Mouse (Mus musculus) layer of hippocampus, adult 9-10 months (tissue): ENCODE results near the gene Acap2.

Experiments
- DNase-seq: peaks from one replicate; pipeline ENCODE4 v3.0.0; 2022; ENCODE audit warnings: low spot score

The Acap2 gene

DNA sequence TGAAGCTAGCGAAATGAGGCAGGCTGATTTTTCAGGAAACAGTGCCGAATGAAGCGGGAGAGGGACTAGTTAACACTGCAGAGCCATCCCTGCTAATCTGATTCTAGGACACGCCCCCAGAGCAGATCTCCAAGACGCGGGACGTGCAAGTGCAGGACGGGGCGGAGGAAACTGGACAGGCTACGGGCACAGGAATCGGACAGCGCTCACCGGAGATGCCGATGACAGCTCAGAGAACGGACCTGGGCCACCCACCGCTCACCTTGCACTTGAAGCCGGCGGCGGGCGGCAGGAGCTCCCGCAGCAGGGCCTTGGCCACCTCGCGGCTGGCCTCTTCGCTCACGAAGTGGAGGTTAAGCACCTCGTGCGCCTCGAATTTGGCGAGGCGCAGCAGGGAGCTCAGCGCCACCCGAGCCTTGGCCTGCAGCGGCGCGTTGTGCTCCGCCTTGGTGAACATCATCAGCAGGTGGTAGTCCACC, 120.4 kb downstream of the Acap2 start:
- no peak for DNase-seq

DNA sequence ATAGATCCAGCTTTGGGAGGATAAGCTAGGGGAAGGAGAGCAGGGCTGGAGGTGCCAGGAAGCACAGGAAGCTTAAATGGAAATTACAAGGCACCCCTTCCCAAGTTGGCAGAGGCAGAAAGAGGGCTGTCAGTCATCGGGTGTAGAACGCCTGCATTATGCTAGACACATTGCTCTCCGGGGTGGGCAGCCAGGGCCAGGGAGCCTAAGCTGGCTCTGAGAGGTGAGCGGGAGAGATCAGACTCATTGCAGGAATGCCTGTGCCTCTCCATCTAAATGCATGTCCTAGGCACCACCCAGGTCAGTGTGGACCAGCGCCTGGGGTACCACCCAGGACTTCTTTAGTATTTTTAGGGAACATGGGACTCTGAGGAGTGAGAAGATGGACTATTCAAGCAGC, 123.6 kb downstream of the Acap2 start:
- DNase-seq, result no peak

DNA sequence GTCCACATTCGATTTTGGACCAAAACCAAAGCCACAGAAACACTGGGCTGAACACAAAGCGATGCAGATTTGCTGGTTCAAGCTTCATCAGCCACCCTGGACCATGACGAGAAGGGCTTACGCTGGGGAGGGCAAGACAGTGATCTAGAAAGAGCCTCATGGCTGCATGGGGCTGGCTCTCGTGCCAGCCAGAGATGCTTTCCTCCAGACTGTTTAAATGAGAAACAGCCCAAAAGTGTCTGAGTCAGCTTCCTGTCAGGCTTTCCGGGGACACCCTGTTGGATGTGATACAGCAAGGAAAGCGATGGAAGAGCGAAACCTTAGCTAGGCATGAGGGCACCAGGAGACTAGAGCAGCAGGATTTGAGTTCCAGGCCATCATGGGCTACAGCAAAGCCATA, 124.6 kb downstream of the Acap2 start:
- no peak for DNase-seq

DNA sequence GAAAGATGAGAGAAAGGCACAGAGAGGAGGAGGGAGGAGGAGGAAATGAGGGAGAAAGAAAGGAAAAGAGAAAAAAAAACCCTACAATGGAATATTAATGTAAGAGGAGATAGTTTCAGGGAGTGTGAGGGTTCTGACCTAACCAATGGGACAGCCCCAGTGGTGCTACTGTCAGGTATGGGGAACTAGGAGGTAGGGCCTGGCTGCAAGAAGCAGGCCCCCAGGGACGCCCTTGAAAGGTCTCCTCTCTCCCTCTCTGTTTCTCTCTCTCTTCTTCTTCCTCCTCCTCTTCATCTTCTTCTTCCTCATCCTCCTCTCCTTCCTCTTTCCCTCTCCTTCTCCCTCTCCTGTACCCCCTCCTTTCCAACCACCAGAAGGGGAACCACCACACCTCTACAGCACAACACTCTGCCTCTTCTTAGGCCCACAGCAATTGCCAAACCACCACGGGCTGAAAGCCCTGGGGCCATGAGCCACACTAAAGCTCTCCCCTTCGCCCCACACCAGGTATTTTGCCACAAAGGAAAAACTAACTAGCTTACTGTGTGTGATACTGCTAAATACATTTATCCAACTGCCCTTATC, 126.6 kb downstream of the Acap2 start:
- DNase-seq, result no peak

DNA sequence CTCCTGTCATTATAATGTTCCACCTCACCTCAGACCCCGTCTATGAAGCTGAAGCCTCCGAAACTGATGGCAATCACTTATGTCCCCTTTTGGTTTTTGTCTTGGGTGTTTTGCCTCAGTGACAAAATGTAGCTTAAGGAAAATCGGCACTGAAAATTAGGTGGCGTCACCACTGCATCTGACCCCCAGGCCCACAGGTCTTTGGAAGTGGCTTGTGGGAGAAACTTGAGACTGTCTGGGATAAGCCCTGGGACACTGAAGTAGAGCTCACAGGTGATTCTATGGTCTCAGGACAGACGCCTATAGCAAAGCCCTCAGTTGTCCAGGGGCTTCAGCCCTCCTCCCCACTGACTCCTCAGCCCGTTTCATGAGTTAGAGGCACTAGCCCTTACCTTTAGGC, 129.3 kb downstream of the Acap2 start:
- no peak for DNase-seq

DNA sequence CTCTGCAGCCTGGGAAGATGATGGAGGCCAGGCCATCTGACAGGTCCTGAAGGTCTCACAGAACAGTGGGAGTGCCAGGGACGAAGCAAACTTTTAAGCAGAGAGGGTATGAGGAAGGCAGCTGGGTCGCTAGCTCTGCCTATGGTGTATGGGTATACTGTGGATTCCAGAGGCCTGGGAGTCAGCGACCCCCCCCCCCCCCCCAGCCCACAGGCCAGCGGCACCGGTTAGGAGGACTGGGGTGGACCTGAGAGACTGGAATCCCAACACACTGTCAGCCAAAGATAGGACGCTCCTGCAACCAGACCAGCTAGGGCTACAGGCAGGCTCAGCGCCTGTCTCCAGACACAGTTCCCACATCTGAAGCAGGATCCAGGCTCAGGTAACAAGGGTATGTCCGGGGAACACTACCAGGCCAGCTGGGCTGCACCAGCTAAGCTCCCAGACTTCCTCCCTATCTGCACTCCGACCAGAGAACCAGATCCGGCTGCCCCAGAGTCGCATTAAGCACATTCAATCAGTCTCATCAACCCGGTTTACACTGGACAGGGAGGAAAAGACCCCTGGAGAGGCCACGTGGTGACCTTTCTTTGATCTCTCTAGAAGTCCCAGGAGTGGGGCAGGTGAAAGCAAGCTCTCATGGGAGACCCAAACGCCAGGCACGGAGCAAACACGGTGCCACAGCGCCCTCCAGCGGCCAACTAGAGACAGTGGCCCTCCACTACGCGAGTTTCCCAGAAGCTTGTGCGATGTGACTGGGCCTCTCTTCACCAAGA, 130.5 kb downstream of the Acap2 start:
- peak; percentile 80 for DNase-seq

DNA sequence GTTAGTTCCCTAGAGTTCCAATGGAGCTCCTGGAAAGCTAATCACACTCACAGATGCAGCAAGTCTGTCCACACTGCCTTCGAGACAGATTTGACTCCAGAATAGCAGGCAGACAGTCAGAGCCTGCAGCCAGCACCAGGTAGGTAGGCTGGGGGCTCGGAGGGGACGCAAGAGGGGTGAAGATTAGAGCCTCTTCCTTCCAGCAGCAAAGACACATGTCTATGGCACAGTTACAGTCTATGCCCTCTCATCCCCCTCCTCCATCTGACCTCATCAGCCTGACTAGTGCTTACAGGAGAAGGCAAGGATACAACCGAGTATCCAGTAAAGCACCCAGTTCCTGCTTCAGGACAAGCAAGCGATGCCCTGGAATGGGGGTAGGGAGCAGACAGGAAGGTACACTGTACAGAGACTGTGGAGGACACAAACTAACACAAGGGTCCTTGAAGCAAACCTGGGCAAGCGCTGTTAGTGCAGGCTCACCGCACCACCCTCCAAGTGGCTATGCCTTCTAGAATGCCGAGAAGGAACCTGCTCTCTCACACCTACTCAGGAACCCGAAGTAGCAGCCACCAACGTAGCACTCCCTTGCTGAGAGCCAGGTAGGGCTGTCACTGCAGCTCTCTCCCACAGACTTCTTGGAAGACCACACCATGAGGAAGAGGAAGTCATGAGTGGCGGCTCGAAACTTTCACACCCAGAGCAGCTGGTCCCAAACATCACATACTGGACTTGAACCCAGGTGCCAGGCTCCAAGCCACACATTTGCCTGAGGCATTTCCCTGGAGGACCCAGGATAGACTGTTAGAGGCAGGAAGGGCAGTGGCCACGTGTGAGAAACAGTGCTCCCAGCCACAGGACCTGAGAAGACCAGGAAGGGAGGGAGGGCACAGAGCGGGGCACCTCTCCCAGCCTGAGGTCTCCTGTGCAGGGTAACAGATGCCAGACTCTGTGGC, 131.6 kb downstream of the Acap2 start:
- DNase-seq, result no peak

DNA sequence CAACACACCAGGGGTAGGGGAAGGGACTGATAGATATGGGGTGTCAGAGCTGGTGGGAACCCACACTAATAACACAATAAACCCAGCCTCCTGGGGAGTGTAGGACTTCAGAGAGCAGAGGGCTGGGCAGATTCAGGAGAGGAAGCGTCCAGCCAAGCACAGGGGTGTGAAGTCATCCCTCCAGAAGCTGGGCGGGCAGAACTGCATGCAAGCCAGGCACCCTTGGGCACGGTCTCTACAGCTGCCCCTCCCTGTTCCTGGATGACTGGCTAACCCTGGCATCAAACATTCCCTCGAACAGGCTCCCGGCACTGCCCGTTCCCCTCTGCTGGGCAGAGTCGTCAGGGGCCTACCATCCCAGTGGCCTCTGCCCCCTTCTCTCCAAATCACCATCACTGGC, 132.8 kb downstream of the Acap2 start:
- no peak for DNase-seq

DNA sequence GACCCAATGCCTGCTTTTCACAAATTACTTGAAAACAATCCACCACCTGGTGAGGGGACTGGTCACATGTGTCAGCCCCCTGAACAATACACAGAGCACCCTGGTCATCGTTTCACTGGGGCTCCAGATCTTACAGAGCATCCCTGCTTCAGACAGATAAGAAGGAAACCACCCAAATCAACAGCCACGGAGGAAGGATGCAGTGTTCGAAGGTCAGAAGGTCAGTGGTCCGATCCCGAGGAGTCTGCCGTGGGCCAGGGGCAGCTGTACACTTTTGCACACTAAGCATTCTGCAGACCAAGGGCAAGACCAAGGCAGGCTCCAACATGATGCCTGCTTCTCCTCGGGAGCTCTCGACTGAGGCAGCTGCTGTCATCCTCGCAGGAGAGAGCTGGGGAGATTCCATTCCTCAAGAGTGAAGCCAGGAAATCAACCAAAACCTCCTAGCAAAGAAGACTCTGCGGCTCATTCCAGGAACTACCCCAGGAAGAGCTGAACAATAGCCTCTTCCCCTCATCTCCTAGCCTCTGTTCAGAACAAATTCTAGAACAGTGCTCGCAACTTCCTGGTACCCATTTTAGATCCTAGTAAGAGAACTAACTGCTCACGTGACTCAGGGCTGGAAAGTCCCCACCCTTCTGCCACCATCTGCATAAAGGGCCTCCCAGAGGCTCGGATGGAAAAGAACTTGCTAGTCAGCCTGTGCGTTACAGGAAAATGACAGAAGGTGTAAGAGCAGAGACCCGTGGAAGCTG, 134.5 kb downstream of the Acap2 start:
- no peak for DNase-seq

DNA sequence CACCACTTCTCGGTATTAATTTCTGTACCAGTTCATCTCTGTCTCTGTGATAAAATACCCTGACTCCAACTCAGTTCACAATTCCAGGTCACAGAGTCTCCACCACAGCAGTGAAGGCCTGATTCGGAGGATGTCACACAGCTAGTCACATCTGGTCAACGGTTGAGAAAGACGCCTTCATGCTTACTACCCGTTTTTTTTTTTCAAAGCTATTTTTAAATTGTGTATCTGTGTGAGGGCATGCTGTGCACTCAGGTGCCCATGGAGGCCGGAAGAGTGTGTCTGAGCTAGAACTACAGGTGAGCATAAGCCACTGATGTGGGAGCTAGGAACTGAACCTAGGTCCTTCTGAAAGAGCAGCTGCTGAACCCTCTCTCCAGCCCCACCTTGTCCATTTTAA, 136.3 kb downstream of the Acap2 start:
- DNase-seq, result no peak

DNA sequence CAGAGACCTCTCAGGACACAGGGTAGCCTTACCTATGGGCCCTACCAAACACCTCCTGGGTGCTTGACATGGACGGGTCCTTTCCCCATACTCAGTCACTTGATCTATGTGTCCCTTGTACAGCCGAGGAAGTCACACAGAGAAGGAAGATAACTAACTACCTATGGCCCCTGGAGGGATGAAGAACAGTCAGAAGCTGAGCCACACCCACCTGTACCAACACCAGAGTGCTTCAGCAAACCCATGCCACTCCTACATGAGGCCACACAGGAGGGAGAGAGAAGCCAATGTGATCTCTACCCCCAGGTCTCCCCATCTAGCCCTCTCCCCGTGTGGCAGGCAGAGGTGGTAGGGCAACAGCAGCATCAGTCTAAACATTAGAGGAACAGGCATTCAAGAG, 138.1 kb downstream of the Acap2 start:
- no peak for DNase-seq

DNA sequence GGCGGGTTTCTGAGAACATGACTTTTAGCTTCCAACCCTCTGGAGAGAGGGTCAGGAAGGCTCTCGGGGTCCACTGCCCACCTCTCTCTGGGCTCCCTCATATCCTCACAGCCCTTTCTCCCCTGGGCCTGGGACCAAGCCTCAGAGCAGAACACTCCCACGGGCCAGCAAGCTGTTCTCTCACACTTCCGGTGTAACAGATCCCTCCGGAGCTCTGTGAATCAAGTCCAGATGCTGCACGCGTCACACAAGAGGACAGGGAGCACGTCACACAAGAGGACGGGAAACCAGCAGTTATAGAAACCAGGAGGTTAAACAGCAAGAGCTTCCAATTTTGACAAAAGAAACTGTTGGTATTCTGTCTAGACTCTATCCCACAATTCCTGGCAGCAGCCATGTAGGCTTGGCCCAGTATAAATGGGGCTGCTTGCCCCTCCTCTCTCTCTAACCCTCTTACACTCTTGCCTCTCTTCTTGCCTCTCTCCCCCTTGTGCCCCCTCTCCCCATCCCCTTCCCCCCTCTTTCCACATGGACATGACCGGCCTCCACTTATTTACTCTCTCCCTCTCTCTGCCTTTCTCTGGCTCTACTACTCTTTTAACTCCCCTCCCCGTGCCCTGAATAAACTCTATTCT, 139.7 kb downstream of the Acap2 start:
- no peak for DNase-seq

DNA sequence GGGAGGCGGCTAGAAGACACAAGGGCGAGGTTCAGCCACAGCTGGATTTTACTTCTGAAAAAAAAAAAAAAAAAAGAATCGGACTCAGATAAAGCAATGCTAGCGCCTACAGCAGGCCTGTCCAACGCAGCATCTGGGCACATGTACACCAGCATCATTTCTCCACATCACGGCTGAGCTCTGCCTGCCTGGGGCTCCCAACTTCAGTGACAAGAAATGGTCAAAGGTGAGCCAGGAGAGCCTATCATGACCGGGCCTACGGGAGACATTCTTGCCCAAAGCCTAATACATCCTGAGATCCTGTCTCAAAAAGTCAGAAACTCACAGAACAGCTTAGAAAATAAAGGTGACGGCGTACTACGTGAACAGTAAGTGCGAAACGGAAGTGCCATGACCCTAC, 140.3 kb downstream of the Acap2 start:
- DNase-seq, result no peak

DNA sequence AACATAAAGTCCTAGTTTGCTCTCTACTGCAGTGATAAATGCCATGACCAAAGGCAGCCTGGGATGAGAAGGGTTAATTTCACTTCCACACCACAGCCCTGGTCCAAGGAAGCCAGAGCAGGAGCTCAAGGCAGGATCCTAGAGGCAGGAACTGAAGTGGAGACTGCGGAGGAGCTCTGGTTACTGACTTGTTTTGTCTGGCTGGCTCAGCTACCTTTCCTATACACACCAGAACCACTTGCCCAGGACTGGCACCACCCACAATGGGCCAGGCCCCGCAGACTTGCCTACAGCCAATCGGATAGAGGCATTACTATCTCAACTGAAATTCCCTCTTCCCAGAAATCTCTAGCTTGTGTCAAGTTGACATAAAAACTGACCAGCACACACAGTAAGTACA, 140.8 kb downstream of the Acap2 start:
- no peak for DNase-seq

DNA sequence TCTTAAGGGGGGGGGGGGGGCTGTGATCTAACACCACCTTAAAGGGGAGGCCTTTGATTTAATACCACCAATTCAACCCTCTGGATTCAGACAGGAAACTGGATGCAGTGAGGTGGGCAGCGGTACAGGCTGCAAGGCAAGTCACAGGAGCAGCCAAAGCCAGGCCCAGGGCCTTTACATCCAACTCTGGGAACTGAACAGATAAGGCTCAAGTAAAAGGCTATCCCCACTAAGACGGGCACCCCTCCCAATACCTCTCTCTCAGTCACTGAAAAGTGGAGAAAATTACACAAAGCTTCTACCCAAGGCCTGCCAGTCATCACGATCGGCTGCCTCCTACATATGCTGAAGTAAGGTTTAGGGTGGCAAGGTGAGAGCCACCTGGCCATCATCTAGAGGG, 141.3 kb downstream of the Acap2 start:
- no peak for DNase-seq

DNA sequence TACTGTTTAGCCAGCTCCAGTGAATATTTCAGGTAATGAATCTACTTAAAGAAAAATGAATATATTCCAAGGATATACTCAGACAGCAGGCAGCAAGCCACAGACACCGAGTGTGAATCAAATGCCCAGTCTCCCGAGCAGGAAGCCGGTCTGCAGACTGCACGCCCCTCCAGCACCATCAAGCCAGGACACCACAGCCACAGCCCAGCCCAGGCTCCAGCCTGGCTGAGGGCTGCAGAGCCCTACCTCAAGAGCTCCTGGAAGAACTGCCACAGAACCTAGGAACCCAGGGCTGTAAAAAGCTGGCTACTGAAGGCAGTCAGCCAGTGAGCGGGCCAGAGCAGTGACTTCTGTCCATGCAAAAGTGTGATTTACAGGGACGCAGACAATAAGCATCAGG, 148.2 kb downstream of the Acap2 start:
- no peak for DNase-seq

DNA sequence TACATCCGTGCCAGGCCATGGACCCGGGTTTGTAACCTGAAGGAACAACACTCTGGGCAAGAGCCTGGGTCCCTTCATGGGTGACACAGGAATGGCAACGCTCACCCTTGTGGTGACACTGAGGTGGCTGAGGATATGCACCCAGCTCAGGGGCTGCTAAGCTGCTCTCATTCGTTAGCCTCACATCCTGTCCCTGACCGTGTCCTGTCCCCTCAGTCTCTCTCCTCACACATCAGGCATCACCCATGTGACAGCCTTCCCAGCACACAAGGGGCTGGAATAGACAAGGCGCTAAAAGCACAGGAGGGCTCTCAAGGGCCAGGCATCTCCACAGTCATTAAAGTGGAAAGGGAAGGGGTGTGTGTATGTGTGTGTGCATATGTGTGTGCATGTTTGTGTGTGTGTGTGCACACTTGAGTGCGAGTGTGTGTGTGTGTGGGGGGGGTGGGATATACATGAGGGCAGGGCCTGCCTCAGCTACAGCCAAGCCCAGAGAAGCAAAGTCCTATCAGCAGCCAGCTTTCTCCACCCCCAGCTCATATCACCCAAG, 148.8 kb downstream of the Acap2 start:
- no peak for DNase-seq

DNA sequence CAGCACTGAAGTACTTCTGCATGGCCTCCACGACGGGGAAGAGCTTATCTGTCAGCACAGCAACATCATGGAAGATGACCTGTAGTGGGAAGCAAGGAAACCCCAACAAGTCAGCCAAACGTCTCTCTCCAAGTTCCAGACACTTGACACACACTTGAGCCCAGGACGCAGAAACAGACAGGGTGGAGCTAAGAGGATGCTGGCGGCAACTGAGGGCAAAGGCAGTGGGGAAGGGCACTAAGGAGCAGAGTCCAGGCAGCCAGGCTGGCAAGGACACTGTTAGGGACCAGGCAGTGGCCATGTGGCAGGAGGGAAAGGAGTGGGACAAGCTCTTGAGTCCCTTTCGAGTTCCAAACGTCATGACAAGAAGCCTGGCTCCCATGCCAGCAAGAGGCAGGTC, 150.3 kb downstream of the Acap2 start:
- no peak for DNase-seq

DNA sequence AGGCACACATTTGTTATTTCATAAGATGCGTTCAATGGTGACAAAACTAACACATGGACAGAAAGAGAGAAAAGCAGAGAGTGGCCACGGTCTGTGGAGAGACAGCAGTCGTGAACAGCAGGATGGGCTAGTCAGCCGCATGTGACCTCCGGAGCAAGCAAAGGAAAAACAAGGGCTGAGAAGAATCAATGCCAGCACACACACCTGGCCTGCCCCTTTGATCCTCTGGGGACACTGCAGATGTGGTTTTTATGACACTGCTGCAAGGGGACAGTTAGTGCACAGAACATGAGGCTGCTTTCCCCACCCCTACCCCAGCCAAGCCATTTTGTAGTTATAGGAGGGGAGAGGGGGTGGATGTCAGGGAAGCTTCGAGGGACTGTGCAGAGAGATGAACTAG, 152.9 kb downstream of the Acap2 start:
- no peak for DNase-seq

DNA sequence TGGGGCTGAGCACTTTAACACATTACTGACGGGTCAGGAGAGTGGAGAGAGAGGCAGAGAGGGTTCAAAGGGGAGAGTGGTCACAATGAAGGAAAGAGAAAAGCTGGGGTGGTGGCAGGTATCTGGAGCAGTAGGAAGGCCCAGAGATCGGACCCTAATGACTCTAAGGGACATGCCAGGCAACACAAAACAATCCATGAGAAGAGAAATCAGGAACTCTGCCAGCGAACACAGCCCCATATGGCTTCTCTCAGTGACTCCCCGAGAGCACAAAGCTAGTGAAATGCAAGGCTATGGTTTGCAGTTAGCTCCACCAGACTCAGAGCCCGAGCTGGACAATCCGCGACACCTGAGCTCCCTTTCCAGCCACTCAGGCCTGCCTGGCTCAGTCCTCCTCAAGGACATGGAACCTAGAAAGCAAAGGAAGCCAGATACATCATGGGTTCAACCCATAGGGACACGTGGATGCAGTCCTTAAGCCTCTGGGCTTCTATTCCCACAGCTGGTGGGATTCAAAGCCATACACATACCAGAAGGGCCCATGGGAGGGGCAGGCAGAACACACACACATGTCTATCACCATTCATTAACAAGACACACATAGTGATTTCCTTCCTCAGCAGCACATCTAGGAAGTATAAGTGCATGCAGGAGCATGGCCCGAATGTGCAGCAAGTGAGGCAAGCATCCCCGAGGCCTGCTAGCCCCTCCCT, 153.7 kb downstream of the Acap2 start:
- no peak for DNase-seq

DNA sequence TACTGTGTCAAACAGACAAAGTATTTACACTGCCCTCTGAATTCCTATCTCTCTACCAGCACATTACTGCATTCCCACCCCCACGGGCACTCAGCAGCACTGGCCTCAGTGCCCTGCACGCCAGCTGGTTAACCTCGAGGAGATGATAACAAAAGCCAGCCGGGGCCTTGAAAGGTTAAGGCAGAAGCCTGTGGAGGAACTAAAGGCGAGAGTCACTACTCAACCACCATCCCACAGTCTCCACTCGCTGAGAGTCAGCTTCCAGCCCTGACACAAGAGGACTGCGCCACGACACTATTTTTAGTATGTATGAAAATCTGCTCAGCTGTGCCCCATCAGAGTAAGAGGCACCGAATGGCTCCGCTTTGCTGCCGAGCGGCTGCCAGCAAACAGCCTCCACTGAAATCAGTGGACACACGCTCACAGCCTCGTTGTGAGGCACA, 154.8 kb downstream of the Acap2 start:
- DNase-seq, result no peak
